Mouse (Mus musculus): ENCODE measurements at regions not wholly inside any gene's neighbourhood (a gene's known extent, or its start where the extent isn't known, plus 50 kb on each side); places are given as distances from the start of the nearest gene placed in this dataset.

- TF ChIP-seq CTCF (IDR thresholded peaks at IDR 0.05; ENCODE audit: control insufficient read depth, insufficient read depth, insufficient replicate concordance, low read depth, low read length) (no peak), POLR2A (IDR thresholded peaks at IDR 0.05; ENCODE audit: control insufficient read depth, low read depth, low read length) (no peak)
These were observed 915.3 kb downstream of the Slc22a22 start for GRCm38 (mm10) chr15:56562143-56562542.

Data from testis, adult 2 months (tissue).